Mouse (Mus musculus): ENCODE data around the gene Homer2. TPM values are rescaled to one million over a fixed set of nuclear protein-coding genes. Genes with fewer than 3 reads are reported as not detected.

Gene Homer2
- polyA plus RNA-seq, 1 experiment from 2014 or later: 34.4 TPM

DNA sequence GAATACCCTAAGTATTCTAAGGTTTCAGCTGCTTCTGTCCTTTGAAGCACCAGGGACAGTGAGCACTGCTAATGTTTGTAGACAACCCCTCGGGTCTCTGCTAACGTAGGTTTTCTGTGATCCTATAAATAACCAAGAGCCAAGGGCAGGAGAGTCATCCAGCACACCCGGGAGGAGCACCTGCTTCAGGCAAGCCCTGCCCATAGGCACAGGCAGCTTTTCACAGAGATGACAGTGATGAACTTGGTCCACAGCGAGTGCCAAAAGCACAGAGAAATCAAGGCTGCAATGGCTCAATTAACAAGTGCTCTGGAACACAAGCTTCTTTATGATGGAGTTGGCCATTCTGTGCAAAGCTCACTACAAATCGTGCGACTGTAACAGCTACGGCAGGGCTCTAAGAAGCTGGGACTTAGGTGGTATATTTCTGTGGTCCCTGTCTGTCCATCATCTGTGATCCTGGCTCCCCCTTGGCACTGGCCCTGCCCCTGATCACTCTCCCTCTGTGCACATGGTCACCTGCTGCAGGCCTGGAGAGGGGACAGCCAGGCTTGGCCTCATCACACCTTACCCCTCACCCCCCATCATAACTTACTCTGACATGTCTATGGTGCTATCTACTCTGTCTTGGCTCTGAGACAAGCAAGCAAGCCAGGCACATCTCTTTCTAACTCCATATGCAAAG is 62.6 kb downstream of the Homer2 start:
- Histone ChIP-seq H3K36me3 (no peaks in the 10 kb centered on the region), H3K4me1 (replicated peaks) (peaks cover 20% of the 10 kb centered on the region), H3K4me2 (no peak overlapping the region), H3K27ac (replicated peaks) (peak overlapping the region; percentile 25; the same call in 1 of the 2 replicates), H3K9me3 (no peaks in the 10 kb centered on the region), H3K4me3 (no peak overlapping the region), H3K9ac (no peak overlapping the region), H3K27me3 (no peaks in the 10 kb centered on the region)
- 41% methylated on average over 7 of the region's 7 CpGs for WGBS
- peak; percentile 43; the same call in 1 of the 2 replicates for ATAC-seq (ENCODE audit: low FRiP score, low read depth)

DNA sequence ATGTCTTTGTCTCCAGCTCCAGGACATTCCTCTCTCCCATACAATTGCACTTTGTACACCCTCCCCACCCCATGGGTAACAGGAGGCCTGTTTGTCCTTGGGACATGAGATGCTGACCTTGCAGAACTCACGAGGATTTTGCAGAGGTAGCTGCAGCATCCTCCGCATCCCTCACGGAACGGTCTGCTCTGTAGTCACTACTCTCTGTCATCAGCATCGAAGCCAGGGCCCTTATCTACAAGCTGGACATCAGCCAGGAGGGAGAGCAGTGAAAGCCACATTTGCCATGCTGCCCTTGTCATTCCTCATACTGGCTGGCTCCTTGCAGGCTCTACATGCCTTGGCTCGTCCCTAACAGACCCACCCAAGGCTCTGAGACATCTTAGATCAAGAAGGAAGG is 66.2 kb downstream of the Homer2 start:
- no peak overlapping the region for H3K27ac ChIP-seq (replicated peaks)
- H3K4me1 ChIP-seq (replicated peaks): peaks cover 6% of the 10 kb centered on the region; the same call in 1 of the 2 replicates
- H3K9ac ChIP-seq: no peak overlapping the region
- WGBS: 66% methylated on average over 6 of the region's 6 CpGs
- no peak overlapping the region for H3K4me3 ChIP-seq
- no peak for ATAC-seq (ENCODE audit: low FRiP score, low read depth)
- H3K27me3 ChIP-seq: no peaks in the 10 kb centered on the region
- H3K36me3 ChIP-seq: no peaks in the 10 kb centered on the region
- H3K9me3 ChIP-seq: no peaks in the 10 kb centered on the region
- H3K4me2 ChIP-seq: no peak overlapping the region

DNA sequence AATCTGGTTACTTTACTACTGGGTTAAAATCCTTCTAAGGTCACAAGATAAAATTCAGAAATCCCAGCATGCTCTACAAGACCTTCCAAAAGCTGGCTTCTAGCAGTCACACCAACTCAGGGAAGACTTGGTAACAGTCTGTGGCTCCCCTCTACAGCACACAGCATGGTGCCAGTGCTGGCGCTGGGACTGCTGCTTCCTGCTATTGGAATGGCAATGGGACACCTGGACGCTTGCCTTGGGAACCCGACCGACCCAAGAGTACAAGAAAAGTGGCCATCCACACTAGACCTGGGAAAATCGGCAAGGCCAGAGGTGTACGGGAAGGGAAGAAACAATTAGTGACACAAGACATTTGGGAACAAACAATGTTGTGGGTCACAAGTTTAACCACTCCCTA is 74.7 kb downstream of the Homer2 start:
- no peak overlapping the region for H3K9ac ChIP-seq
- no peak for ATAC-seq (ENCODE audit: low FRiP score, low read depth)
- WGBS: 73% methylated on average over 6 of the region's 6 CpGs

DNA sequence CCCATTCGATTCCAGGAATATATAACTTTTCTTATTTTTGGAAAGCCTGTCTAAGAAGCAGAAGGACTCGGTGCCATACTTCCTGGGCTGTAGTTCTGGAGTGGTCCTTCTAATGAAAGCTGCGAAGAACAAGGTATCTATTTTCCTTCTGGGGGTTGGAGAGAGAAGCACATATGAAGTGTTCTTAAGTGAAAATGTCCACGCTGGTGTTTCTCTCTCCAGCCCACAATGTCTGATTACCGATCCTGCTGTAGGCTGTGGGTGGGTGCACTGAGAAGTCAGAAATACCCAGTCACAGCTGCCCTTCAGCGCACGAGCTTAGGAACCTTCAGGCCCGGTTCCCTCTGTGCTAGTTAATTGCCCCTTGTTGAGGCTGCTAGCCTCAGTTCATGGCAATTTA is 76.1 kb downstream of the Homer2 start:
- ATAC-seq (ENCODE audit: low FRiP score, low read depth): no peak

More for the DNA sequence above, 74.7 kb downstream of the Homer2 start:
- no peak overlapping the region for H3K4me3 ChIP-seq
- H3K36me3 ChIP-seq: 0 out of 2 replicates have a peak, but pooled peaks cover 8% of the 10 kb centered on the region
- no peak overlapping the region for H3K27ac ChIP-seq (replicated peaks)
- H3K4me1 ChIP-seq (replicated peaks): no peaks in the 10 kb centered on the region
- H3K4me2 ChIP-seq: no peak overlapping the region
- H3K27me3 ChIP-seq: no peaks in the 10 kb centered on the region
- H3K9me3 ChIP-seq: no peaks in the 10 kb centered on the region

DNA sequence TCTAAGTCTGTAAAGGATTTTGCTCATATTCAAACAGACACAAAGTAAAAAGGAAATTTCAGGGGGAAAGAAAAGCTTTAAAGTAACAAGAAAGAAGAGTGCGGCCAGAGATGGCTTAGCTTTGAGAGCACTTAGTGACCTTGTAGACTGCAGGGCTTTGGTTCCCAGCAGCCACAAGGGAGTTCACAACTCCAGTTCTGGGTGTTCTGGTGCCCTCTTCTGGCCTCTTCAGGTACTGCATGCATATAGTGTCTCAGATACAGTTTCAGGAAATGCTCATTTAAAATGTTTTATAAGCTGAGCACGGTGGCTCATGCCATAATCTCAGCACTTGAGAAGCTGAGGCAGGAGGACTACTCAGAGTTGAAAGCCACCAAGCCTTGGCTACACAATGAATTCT is 80.9 kb downstream of the Homer2 start:
- Histone ChIP-seq H3K36me3 (no peaks in the 10 kb centered on the region), H3K9ac (no peak overlapping the region), H3K27me3 (no peaks in the 10 kb centered on the region), H3K27ac (replicated peaks) (no peak overlapping the region), H3K9me3 (no peaks in the 10 kb centered on the region), H3K4me2 (no peak overlapping the region), H3K4me3 (no peak overlapping the region), H3K4me1 (replicated peaks) (no peaks in the 10 kb centered on the region; the same call in 1 of the 2 replicates)
- WGBS: 91% methylated on average over 2 of the region's 2 CpGs
- no peak for ATAC-seq (ENCODE audit: low FRiP score, low read depth)

More for the DNA sequence above, 76.1 kb downstream of the Homer2 start:
- Histone ChIP-seq H3K9ac (no peak overlapping the region), H3K36me3 (0 out of 2 replicates have a peak, but pooled peaks cover 8% of the 10 kb centered on the region), H3K4me1 (replicated peaks) (no peaks in the 10 kb centered on the region), H3K9me3 (no peaks in the 10 kb centered on the region), H3K4me2 (no peak overlapping the region), H3K4me3 (no peak overlapping the region), H3K27me3 (no peaks in the 10 kb centered on the region), H3K27ac (replicated peaks) (no peak overlapping the region)
- WGBS: 87% methylated on average over 8 of the region's 8 CpGs

DNA sequence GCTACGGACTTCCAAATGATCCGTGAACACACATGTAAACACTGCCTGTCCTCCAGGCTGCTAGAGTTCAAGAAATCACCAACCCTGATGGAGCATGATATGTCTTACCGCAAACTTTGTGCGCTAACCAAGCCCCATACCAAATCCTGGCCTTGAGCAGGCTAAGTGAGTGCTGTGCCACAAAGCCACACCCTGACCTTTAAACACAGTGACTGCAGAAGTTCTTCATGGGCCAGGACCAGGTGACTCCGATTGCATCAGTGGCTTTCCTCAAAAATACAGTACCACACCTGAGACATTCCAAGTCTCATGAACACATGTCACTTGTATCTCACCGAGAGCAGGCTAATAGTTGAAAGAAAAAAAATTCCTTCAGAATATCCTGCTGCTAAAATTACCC is 83.6 kb downstream of the Homer2 start:
- Histone ChIP-seq H3K9ac (no peak overlapping the region), H3K27ac (replicated peaks) (no peak overlapping the region)
- ATAC-seq (ENCODE audit: low FRiP score, low read depth): no peak

DNA sequence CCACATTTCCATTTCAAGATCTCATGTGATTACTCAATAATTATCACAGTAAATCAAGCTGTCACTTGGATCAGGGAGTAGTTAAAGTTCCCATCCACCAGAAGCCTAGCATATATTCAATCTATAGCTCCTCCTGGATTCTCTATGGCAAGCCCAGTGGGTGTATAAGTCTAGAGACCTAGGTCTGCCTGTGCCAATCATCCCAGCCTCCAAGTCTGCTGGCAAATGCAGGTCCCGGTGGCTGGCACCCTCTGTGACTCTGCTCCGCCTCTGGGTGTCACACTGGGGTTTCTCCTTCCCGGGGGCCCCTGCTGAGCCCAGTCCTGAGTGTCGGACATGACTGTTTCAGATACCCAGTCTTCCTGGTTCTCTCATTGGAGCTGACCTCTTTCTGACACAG is 84.5 kb downstream of the Homer2 start:
- no peaks in the 10 kb centered on the region for H3K36me3 ChIP-seq
- H3K4me1 ChIP-seq (replicated peaks): no peaks in the 10 kb centered on the region; the same call in 1 of the 2 replicates
- H3K9ac ChIP-seq: no peak overlapping the region
- H3K4me2 ChIP-seq: no peak overlapping the region
- peak; percentile 42; the same call in 1 of the 2 replicates for ATAC-seq (ENCODE audit: low FRiP score, low read depth)
- no peak overlapping the region for H3K27ac ChIP-seq (replicated peaks)
- WGBS: 65% methylated on average over 4 of the region's 4 CpGs
- no peaks in the 10 kb centered on the region for H3K9me3 ChIP-seq
- no peak overlapping the region for H3K4me3 ChIP-seq
- no peaks in the 10 kb centered on the region for H3K27me3 ChIP-seq

More for the DNA sequence above, 83.6 kb downstream of the Homer2 start:
- no peaks in the 10 kb centered on the region for H3K27me3 ChIP-seq
- no peak overlapping the region for H3K4me2 ChIP-seq
- 81% methylated on average over 6 of the region's 6 CpGs for WGBS
- H3K4me1 ChIP-seq (replicated peaks): no peaks in the 10 kb centered on the region; the same call in 1 of the 2 replicates
- H3K9me3 ChIP-seq: no peaks in the 10 kb centered on the region
- no peaks in the 10 kb centered on the region for H3K36me3 ChIP-seq
- no peak overlapping the region for H3K4me3 ChIP-seq

DNA sequence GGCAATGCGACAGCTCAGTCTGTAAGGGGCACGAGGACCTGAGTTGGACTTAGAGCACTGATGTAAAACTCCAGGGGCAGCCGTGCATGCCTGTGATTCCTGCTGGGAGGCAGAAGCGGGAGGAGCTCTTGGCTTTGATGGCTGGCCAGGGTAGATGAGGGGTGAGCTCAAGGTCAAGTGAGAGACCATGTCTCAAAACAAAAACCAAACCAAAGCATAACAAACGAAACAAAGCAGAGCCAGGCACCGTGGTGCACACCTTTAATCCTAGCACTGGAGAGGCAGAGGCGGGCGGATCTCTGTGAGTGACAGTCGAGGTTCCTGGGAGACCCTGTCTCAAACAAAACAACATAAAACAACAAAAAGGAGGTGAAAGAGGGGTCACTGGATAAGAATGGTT is 92.3 kb downstream of the Homer2 start:
- no peak overlapping the region for H3K4me3 ChIP-seq
- no peak overlapping the region for H3K9ac ChIP-seq
- H3K27me3 ChIP-seq: no peaks in the 10 kb centered on the region
- no peaks in the 10 kb centered on the region for H3K4me1 ChIP-seq (replicated peaks)
- no peak overlapping the region for H3K4me2 ChIP-seq
- no peak for ATAC-seq (ENCODE audit: low FRiP score, low read depth)
- H3K27ac ChIP-seq (replicated peaks): no peak overlapping the region
- no peaks in the 10 kb centered on the region for H3K9me3 ChIP-seq
- no peaks in the 10 kb centered on the region for H3K36me3 ChIP-seq
- WGBS: 56% methylated on average over 9 of the region's 9 CpGs

DNA sequence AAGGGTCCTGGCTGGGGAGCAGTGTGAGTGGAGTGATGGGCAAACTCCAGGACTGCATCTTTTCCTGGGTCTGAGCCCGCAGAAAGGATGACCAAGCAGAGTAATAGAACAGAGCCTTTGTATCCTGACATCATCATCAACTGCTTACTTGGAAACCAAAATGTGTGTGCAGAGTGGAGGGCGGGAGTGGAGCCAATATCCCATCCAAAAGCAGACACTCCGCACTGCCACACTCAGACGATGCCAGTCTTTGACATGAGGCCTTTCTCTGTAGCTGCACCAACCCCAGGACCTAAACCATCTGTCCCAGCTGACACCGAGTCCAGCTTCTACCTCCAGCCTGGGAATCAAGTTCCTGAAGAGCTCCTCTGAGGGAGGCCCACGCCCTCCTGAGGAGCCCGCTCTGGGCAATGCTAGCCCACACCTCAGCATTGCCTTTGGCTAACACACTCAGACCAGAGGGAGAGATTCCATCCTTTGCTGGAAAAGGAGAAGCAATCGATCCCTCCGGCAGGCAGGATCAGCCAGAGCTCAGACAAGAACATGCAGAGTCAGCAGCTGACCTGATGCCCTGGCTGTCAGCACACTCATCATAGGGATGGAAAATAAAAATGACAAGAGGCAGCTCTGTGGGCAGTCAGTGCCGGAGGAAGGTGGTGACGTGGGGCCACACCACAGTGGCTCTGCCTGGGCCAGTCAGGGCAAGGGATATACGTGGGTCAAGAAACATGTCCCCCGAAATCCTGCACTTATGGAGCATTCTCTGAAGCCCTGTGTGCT is 94.3 kb downstream of the Homer2 start:
- Histone ChIP-seq H3K27ac (replicated peaks) (no peak overlapping the region), H3K9me3 (no peaks in the 10 kb centered on the region), H3K27me3 (no peaks in the 10 kb centered on the region), H3K36me3 (no peaks in the 10 kb centered on the region), H3K4me2 (no peak overlapping the region), H3K9ac (no peak overlapping the region), H3K4me1 (replicated peaks) (no peaks in the 10 kb centered on the region), H3K4me3 (no peak overlapping the region)
- 79% methylated on average over 13 of the region's 13 CpGs for WGBS
- peak; percentile 45; the same call in 1 of the 2 replicates for ATAC-seq (ENCODE audit: low FRiP score, low read depth)

DNA sequence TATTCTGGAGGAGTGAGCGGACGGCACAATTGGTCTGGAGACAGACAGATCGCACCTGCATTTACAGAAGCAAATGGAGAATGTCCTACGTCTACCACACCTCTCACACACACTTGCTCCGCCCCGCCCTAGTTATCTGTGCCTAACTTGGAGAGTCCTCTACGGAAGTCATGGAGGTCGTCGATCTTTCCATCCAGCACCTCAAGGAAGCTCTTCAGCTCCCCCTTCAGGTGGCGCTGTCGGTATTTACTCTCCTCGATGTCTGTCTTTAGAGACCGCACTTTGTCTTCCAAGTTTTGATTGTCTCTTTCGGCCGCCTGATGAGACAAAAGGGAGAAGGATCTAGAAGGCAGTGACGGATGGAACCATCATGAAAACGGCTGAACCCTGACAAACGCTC is 97.2 kb downstream of the Homer2 start:
- 59% methylated on average over 18 of the region's 18 CpGs for WGBS

DNA sequence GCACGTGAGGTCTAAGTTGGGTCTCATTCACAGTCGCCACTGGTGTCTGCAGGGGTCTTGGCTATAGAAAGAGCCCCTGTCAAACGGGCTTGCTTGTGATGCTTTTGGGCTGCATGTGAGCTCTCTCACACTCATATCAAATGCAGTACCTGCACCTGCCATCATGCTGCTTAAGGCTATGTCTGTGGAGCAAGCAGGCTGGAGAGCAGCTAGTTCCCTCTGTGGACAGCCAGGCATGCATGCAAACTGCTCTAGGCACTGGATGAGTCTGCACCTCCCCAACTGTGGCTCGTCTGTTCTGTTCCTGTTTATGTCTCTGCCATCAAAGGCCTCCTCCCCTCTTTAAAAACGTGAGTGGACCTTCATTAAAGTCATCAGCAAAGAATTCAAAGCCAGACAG is 100.9 kb downstream of the Homer2 start:
- Histone ChIP-seq H3K27ac (replicated peaks) (no peak overlapping the region), H3K4me3 (no peak overlapping the region), H3K4me2 (no peak overlapping the region), H3K4me1 (replicated peaks) (no peaks in the 10 kb centered on the region), H3K9me3 (no peaks in the 10 kb centered on the region), H3K27me3 (no peaks in the 10 kb centered on the region), H3K36me3 (no peaks in the 10 kb centered on the region), H3K9ac (no peak overlapping the region)
- no peak; the same call in 1 of the 2 replicates for ATAC-seq (ENCODE audit: low FRiP score, low read depth)
- WGBS: 64% methylated on average over 5 of the region's 5 CpGs

More for the DNA sequence above, 97.2 kb downstream of the Homer2 start:
- no peaks in the 10 kb centered on the region for H3K36me3 ChIP-seq
- H3K27ac ChIP-seq (replicated peaks): no peak overlapping the region
- H3K4me3 ChIP-seq: no peak overlapping the region
- H3K4me1 ChIP-seq (replicated peaks): no peaks in the 10 kb centered on the region
- H3K9me3 ChIP-seq: no peaks in the 10 kb centered on the region
- H3K4me2 ChIP-seq: no peak overlapping the region
- ATAC-seq (ENCODE audit: low FRiP score, low read depth): no peak
- no peaks in the 10 kb centered on the region for H3K27me3 ChIP-seq
- H3K9ac ChIP-seq: no peak overlapping the region

DNA sequence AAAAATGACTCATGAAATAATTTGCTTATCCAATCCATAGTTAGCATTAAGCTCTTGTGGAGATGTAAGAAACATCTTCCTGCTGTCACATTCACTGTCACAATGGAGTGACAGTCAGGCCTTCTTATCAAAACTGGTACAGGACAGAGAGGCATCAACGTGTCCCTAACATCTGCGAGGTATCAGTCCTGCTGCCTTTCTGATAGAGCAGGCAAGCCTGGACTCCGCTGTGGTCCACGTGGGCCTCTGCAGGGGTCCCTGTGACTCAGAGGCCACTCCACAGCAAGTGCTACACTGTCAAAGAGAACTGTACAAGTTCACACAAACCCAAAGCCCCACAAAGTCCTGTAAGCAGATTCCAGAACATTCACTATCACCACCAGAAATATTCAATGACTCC is 101.8 kb downstream of the Homer2 start:
- ATAC-seq (ENCODE audit: low FRiP score, low read depth): no peak
- Histone ChIP-seq H3K27ac (replicated peaks) (no peak overlapping the region), H3K4me2 (no peak overlapping the region), H3K9me3 (no peaks in the 10 kb centered on the region), H3K4me3 (no peak overlapping the region), H3K36me3 (no peaks in the 10 kb centered on the region), H3K9ac (no peak overlapping the region), H3K4me1 (replicated peaks) (no peaks in the 10 kb centered on the region), H3K27me3 (no peaks in the 10 kb centered on the region)
- 70% methylated on average over 4 of the region's 4 CpGs for WGBS

Data from hindbrain, embryonic 15.5 days (tissue).